Mouse (Mus musculus) C2C12 (cell line): ENCODE results near the gene Rapgef2.

Experiments used
- CEBPB ChIP-seq: IDR thresholded peaks from one replicate; pipeline ENCODE4 v1.6.1; 2011; ENCODE audit warnings: low read depth, mild to moderate bottlenecking, control low read depth, moderate library complexity
- CTCF ChIP-seq: IDR thresholded peaks from one replicate; pipeline ENCODE4 v1.5.1; 2011; ENCODE audit not compliant: control insufficient read depth, insufficient read depth, insufficient read length
- USF1 ChIP-seq: IDR thresholded peaks from one replicate; pipeline ENCODE4 v1.6.1; 2011; ENCODE audit warnings: low read depth, mild to moderate bottlenecking, control low read depth, moderate library complexity

- no peak for TF ChIP-seq CTCF
- TF ChIP-seq USF1, result no peak
- no peak for TF ChIP-seq CEBPB
Observed at GRCm38 (mm10) chr3:79287108-79287576, 825 bp upstream of the Rapgef2 start.
